Mouse (Mus musculus) heart, embryonic 11.5 days (tissue): ENCODE results near the gene Rtl3. TPM values are rescaled to one million over a fixed set of nuclear protein-coding genes. Genes with fewer than 3 reads are reported as not detected.

Experiments
- ATAC-seq: fragments of 200-750 bp; cut with Nextera tagmentation; replicated peaks from 2 replicates; pipeline ENCODE4 v1.8.0; 2017; ENCODE audit warnings: moderate library complexity; ENCODE audit not compliant: insufficient number of reproducible peaks, low FRiP score, low TSS enrichment
- H3K27ac ChIP-seq: fragments of 300-500 bp; sonication (generic); 2 replicates; pipeline ENCODE4 v1.5.1; 2014; ENCODE audit warnings: mild to moderate bottlenecking, low read depth, low read length
- H3K27me3 ChIP-seq: fragments of 300-500 bp; sonication (generic); 2 replicates; pipeline ENCODE4 v1.6.1; 2014; ENCODE audit warnings: mild to moderate bottlenecking, low read length, mixed read lengths; ENCODE audit not compliant: control insufficient read depth, insufficient read depth
- H3K36me3 ChIP-seq: fragments of 300-500 bp; sonication (generic); 2 replicates; pipeline ENCODE4 v1.6.1; 2014; ENCODE audit warnings: mild to moderate bottlenecking, low read length, moderate library complexity, mixed read lengths; ENCODE audit not compliant: control insufficient read depth, insufficient read depth
- H3K4me1 ChIP-seq: fragments of 300-500 bp; sonication (generic); 2 replicates; pipeline ENCODE4 v1.6.1; 2014; ENCODE audit warnings: low read length; ENCODE audit not compliant: control insufficient read depth, insufficient read depth
- H3K4me2 ChIP-seq: fragments of 300-500 bp; sonication (generic); 2 replicates; pipeline ENCODE4 v1.6.1; 2014; ENCODE audit warnings: mild to moderate bottlenecking, moderate library complexity
- H3K4me3 ChIP-seq: fragments of 300-500 bp; sonication (generic); 2 replicates; pipeline ENCODE4 v1.5.1; 2014; ENCODE audit warnings: low read depth, low read length
- H3K9ac ChIP-seq: fragments of 300-500 bp; sonication (generic); 2 replicates; pipeline ENCODE4 v1.6.1; 2014; ENCODE audit warnings: mild to moderate bottlenecking, low read depth, low read length, moderate library complexity
- H3K9me3 ChIP-seq: fragments of 300-500 bp; sonication (generic); replicated peaks from 2 replicates; pipeline ENCODE4 v1.6.1; 2016; ENCODE audit warnings: low read length; ENCODE audit not compliant: control insufficient read depth
- WGBS: fragments of 180-500 bp; shearing (Covaris S2); extraction: QIAGEN DNeasy Blood & Tissue Kit; methylation state at CpG from one replicate; pipeline ENCODE4 v1.1.7; 2014; ENCODE audit not compliant: insufficient replicate concordance; 5-methylcytosine and 5-hydroxymethylcytosine counted together
- polyA plus RNA-seq: library from polyadenylated mRNA; unstranded; fragments of >200 nt; fragmentation: Nextera tagmentation; extraction: Ambion mirVana; gene quantifications from 2 replicates; pipeline ENCODE4 v1.2.1, GENCODE M21; 2014

Gene Rtl3
- 4.1 and 4.3 TPM in 2 replicates for polyA plus RNA-seq

DNA sequence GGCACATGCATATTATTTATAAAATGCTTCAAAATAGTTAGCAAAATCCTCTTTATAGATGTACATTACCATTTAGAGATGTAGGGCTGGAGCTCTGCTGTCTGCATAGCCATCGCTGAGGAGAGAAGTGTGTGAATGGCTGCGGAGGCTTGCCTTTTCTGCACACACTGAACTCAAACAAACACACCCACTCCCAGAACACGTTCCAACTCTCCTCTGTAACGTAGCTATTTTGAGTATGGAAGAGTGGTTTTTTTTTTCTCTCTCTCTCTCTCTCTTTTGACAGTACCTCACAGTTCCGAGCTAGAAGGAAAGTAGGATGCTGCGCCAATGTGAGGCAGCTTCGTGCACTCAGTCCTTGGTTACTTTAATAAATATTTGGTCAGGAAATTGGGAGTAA is at the start of gene Rtl3:
Gene Rtl3, minus strand, starts transcription at position 236 of the 400 bp plus-strand sequence.
- no peaks in the 10 kb centered on the region for H3K36me3 ChIP-seq
- H3K4me2 ChIP-seq, result no peak within 1 kb of the TSS; the same call in 1 of the 2 replicates
- no peak within 1 kb of the TSS for H3K9ac ChIP-seq
- no peaks in the 10 kb centered on the region for H3K27me3 ChIP-seq
- H3K4me3 ChIP-seq, result no peak within 1 kb of the TSS
- H3K9me3 ChIP-seq, result 0 out of 2 replicates have a peak, but pooled peaks cover 2% of the 10 kb centered on the region
- no peaks in the 10 kb centered on the region for H3K4me1 ChIP-seq
- 47% methylated on average over 7 of the region's 7 CpGs for WGBS
- no peak within 1 kb of the TSS for H3K27ac ChIP-seq
- ATAC-seq, result no peak

DNA sequence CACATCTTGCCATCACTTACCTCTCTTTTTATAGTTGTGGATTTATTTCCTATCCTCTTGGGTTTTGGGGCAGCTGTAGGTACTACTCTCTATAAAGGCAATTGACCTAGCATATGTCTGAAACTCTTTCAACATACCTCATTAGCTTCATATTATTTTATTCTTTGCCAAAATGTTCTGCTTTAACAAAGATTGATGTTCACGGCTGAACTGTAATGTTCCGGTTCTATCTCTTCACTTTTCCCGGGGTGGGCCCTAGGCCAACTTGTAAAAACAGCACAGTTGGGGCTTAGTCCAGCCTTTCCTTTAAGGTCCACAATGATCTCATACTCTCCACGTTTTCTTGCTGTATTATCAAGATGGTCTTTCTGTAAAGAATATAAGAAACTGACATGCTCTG is 31.9 kb upstream of the Rtl3 start:
- H3K9ac ChIP-seq, result no peak overlapping the region
- no peaks in the 10 kb centered on the region for H3K9me3 ChIP-seq
- ATAC-seq, result no peak
- no peak overlapping the region for H3K27ac ChIP-seq
- no peak overlapping the region for H3K4me3 ChIP-seq
- no peak overlapping the region for H3K4me2 ChIP-seq
- H3K36me3 ChIP-seq, result no peaks in the 10 kb centered on the region
- H3K4me1 ChIP-seq, result no peaks in the 10 kb centered on the region
- 65% methylated on average over 4 of the region's 4 CpGs for WGBS
- no peaks in the 10 kb centered on the region for H3K27me3 ChIP-seq

DNA sequence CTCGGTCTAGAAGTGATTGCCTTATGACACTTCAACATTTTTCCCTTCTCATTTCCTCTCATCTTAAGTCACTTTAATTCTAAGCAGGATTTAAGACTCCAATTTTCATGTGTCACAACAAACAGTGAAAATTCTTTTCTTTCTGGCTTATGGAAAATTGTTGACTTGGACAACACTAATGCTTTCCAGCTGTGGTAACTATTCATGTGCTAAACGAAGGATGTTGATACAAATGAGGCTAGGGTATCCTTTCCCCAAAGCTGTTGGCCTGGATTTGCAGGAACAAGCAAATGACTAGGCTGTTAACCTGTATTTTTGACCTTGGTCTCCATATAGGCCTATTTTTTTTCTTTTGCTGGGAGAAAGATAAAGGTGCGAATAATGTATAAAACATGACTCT is 31.4 kb upstream of the Rtl3 start:
- H3K4me3 ChIP-seq, result no peak overlapping the region
- no peak for ATAC-seq
- H3K4me1 ChIP-seq, result no peaks in the 10 kb centered on the region
- H3K9me3 ChIP-seq, result no peaks in the 10 kb centered on the region
- no peak overlapping the region for H3K9ac ChIP-seq
- no peak overlapping the region for H3K4me2 ChIP-seq
- no peaks in the 10 kb centered on the region for H3K27me3 ChIP-seq
- WGBS, result 48% methylated on average over 3 of the region's 3 CpGs
- no peak overlapping the region for H3K27ac ChIP-seq
- no peaks in the 10 kb centered on the region for H3K36me3 ChIP-seq

GRCm38 (mm10) chrX:106871426-106871825 is 31.0 kb upstream of the Rtl3 start:
- Histone ChIP-seq H3K9ac (no peak overlapping the region), H3K4me1 (no peaks in the 10 kb centered on the region), H3K9me3 (no peaks in the 10 kb centered on the region), H3K36me3 (no peaks in the 10 kb centered on the region), H3K4me3 (no peak overlapping the region), H3K27ac (no peak overlapping the region), H3K4me2 (no peak overlapping the region), H3K27me3 (no peaks in the 10 kb centered on the region)
- no peak for ATAC-seq
- 58% methylated on average over 3 of the region's 3 CpGs for WGBS

GRCm38 (mm10) chrX:106853523-106854300 is 13.3 kb upstream of the Rtl3 start:
- ATAC-seq, result no peak
- no peaks in the 10 kb centered on the region for H3K27me3 ChIP-seq
- H3K9ac ChIP-seq, result no peak overlapping the region
- WGBS, result 72% methylated on average over 3 of the region's 3 CpGs
- no peak overlapping the region for H3K4me2 ChIP-seq
- H3K4me1 ChIP-seq, result no peaks in the 10 kb centered on the region
- H3K27ac ChIP-seq, result no peak overlapping the region
- H3K36me3 ChIP-seq, result no peaks in the 10 kb centered on the region
- no peak overlapping the region for H3K4me3 ChIP-seq
- no peaks in the 10 kb centered on the region for H3K9me3 ChIP-seq

DNA sequence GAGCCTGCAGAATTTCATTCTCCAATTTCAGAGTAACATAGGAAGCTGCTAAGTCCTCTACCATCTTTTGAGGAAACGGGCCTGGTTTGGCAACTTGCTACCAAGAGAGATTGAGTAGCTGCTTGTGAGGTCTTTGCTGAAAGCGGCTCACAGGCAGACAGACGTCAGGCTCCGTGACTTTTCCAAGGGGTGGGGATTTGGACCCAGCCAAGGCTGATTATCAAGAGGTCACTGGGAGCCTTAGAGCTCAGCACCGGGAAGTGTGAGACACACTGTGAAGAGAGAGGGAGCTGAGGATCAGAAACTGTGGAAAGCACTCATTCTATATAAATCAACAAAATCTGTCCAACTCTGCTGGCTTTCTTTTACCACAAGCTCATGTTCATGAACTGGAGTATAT is 853 bp downstream of the Rtl3 start:
- Histone ChIP-seq H3K27me3 (no peaks in the 10 kb centered on the region), H3K27ac (no peak overlapping the region), H3K4me3 (no peak overlapping the region), H3K9ac (no peak overlapping the region), H3K4me2 (no peak overlapping the region; the same call in 1 of the 2 replicates), H3K36me3 (no peaks in the 10 kb centered on the region), H3K9me3 (0 out of 2 replicates have a peak, but pooled peaks cover 2% of the 10 kb centered on the region), H3K4me1 (no peaks in the 10 kb centered on the region)
- WGBS, result 32% methylated on average over 5 of the region's 5 CpGs
- no peak for ATAC-seq

DNA sequence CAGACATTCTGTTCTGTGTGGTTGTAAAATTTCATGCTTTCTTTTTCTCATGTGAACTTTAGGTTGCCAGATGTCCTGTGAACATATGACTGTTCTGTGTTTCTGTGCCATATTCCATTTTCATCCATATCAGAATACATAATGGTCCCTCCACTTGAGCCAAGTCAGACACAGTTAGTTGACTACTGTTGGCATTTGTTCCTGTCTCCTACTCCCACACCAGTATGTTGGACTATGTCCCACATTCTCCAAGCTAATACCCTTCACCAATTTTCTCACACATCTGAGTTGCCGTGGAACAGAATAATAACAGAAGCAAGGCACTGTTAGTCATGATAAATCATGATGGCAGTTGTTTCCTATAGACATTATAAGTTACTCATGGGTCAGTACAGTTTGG is 9.9 kb downstream of the Rtl3 start:
- H3K36me3 ChIP-seq, result no peaks in the 10 kb centered on the region
- H3K27ac ChIP-seq, result no peak overlapping the region
- no peak for ATAC-seq
- no peaks in the 10 kb centered on the region for H3K9me3 ChIP-seq
- H3K4me3 ChIP-seq, result no peak overlapping the region
- H3K4me1 ChIP-seq, result no peaks in the 10 kb centered on the region
- no peaks in the 10 kb centered on the region for H3K27me3 ChIP-seq
- H3K9ac ChIP-seq, result no peak overlapping the region
- WGBS, result 54% methylated on average over 1 of the region's 1 CpGs
- no peak overlapping the region for H3K4me2 ChIP-seq

DNA sequence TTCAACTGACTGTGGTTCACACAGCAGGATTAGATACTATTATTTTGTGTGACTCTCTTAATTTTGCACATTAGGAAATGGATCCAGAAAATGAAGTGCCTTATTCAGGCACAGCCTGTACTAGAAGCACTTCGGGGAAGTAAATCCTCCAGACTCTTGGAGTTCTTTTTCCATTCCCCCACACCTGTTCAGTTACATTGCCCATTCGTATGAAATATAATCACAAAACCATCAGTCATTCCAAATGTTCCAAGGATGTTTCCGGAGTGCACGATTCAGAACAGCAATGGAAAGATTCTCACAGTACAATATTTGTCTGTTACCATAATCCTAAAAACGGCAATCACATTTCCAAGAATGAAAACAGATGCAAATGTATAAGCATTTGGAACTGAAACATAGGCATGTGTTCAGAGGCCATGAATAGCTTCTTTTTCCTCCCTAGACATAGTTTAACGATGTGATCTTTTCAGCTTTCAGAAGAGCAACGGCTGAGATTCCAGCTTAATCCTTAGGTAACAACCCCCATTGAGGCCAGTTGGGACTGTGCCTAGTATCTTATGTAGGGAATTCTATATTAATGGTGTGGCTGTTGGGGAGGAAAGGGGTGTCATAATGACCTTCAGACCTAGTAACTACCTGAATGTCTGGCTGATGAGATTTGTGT is 30.8 kb downstream of the Rtl3 start:
- no peaks in the 10 kb centered on the region for H3K4me1 ChIP-seq
- WGBS, result 64% methylated on average over 7 of the region's 7 CpGs
- H3K27me3 ChIP-seq, result no peaks in the 10 kb centered on the region
- ATAC-seq, result no peak
- no peak overlapping the region for H3K4me3 ChIP-seq
- H3K9ac ChIP-seq, result no peak overlapping the region
- H3K36me3 ChIP-seq, result no peaks in the 10 kb centered on the region
- no peaks in the 10 kb centered on the region for H3K9me3 ChIP-seq
- no peak overlapping the region for H3K4me2 ChIP-seq
- no peak overlapping the region for H3K27ac ChIP-seq
